Mouse (Mus musculus) liver, postnatal 0 days (tissue): ENCODE measurements around the gene Htr1b.

Experiments
- CTCF ChIP-seq: sonication (generic); IDR thresholded peaks from 2 replicates; pipeline ENCODE4 v1.5.1; 2016; ENCODE audit warnings: antibody characterized with exemption, low read depth
- EP300 ChIP-seq: IDR thresholded peaks from 2 replicates; pipeline ENCODE4 v1.6.1; 2016; ENCODE audit warnings: antibody characterized with exemption, low read depth, mild to moderate bottlenecking

DNA sequence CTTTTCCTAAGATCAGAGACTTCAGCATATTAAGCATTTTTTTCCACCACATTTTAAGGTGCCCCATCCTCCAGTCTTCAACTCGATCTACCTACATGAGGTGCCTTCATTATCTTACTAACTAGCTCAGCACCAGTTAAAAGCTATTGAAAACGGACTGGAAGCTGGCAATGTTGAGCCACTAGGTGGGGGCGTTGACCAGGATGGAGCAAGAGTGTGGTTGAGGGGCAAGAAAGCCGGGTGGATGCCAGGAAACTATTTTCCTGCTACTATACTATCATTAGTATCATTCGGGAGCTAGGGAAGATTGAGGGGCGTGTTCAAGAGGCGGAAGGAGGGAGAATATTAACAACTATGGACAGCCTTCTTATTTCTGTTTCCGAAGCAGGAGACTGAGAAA is 1.5 kb upstream of the Htr1b start:
- no peak for TF ChIP-seq EP300
- peak; percentile 46 for TF ChIP-seq CTCF
